ENCODE assay signal across 10 mouse cellular contexts in genomic region chr19:6415454-6415853, GRCm38 (mm10). TPM values are rescaled to one million over a fixed set of nuclear protein-coding genes. Genes with fewer than 3 reads are reported as not detected.
DNase-seq lines count a peak whose midpoint lies in the region; ATAC-seq lines count a peak whose summit lies in the region.
"Had no signal": no experiment of that assay in that cellular context is flagged by ENCODE, and none has a peak within 500 bp of the region (broad histone marks: within the 10 kb centered on the region; RNA-seq: fewer than 3 reads in every experiment).

No protein-coding gene starts in this region.

- H3K4me1 ChIP-seq in forebrain, embryonic 13.5 days: peaks cover 49% of the 10 kb centered on the region
- peaks cover 55% of the 10 kb centered on the region for H3K4me1 ChIP-seq in midbrain, embryonic 13.5 days (replicated peaks)

- H3K9ac ChIP-seq in forebrain, embryonic 13.5 days: peak overlapping the region; percentile 53
- peak overlapping the region; percentile 39 for H3K9ac ChIP-seq in midbrain, embryonic 13.5 days (replicated peaks)

- whole genome bisulfite sequencing in forebrain, embryonic 13.5 days: 51% methylated on average over 6 of the region's 6 CpGs
- 24% methylated on average over 6 of the region's 6 CpGs for WGBS in midbrain, embryonic 13.5 days

- intact Hi-C loops in gastrocnemius, postnatal 14 days (cut with DNase I; ENCODE audit: low total_unique reads): loop anchor here (5.0 kb wide), 1 partner anchor 37 kb away; no protein-coding TSS in a partner anchor

- no peaks in the 10 kb centered on the region for H3K9me3 ChIP-seq in forebrain, embryonic 13.5 days (replicated peaks)
- H3K9me3 ChIP-seq in midbrain, embryonic 13.5 days: no peaks in the 10 kb centered on the region
- H3K9me3 ChIP-seq: megakaryocyte, embryonic 14.5 days had no signal

- DNase-seq in kidney, adult 11 months: peak; percentile 17
- DNase-seq in kidney, adult 8-10 months: no peak
- DNase-seq in kidney, postnatal 36 days: peak; percentile 50 to 55
- DNase-seq in gastrocnemius, postnatal 14 days: no peak
- no peak for DNase-seq in embryo, embryonic 11 days
- DNase-seq in frontal cortex, postnatal 10 days (ENCODE audit: low spot score in 2 of 2): no peak
- DNase-seq: B cell, adult 2 months had no signal

- peaks cover 11% of the 10 kb centered on the region; the same call in 1 of the 2 replicates for H3K27me3 ChIP-seq in forebrain, embryonic 13.5 days
- H3K27me3 ChIP-seq in midbrain, embryonic 13.5 days: no peaks in the 10 kb centered on the region

- peak overlapping the region; percentile 88 for H3K27ac ChIP-seq in forebrain, embryonic 13.5 days
- H3K27ac ChIP-seq in midbrain, embryonic 13.5 days: peak overlapping the region; percentile 95

- H3K4me2 ChIP-seq in forebrain, embryonic 13.5 days: peak overlapping the region; percentile 44; the same call in 1 of the 2 replicates
- H3K4me2 ChIP-seq in midbrain, embryonic 13.5 days (replicated peaks): peak overlapping the region; percentile 41

- H3K4me3 ChIP-seq in forebrain, embryonic 13.5 days: no peak overlapping the region
- H3K4me3 ChIP-seq in midbrain, embryonic 13.5 days (replicated peaks): no peak overlapping the region
- H3K4me3 ChIP-seq: megakaryocyte, embryonic 14.5 days had no signal

- ATAC-seq in forebrain, embryonic 13.5 days: no peak
- ATAC-seq in midbrain, embryonic 13.5 days: no peak

- no peaks in the 10 kb centered on the region for H3K36me3 ChIP-seq in forebrain, embryonic 13.5 days (ENCODE audit: poor library complexity, severe bottlenecking)
- no peaks in the 10 kb centered on the region for H3K36me3 ChIP-seq in midbrain, embryonic 13.5 days

RNA-seq across cellular contexts. Expression of gene Nrxn2, which starts 3.1 kb away (rescaled TPM):
- 16.9 and 18.1 TPM in 2 replicates for polyA plus RNA-seq in forebrain, embryonic 13.5 days (2015; fragmentation: Nextera tagmentation; extraction: Ambion mirVana)
- polyA plus RNA-seq in midbrain, embryonic 13.5 days (2015; fragmentation: Nextera tagmentation; extraction: Ambion mirVana): 20.7 and 24.3 TPM in 2 replicates
- total RNA-seq in gastrocnemius, postnatal 14 days (2021): 1 to 10 TPM; 1.5 to 2.9 TPM

RNA-seq across cellular contexts. Expression of gene Rasgrp2, which starts 16.3 kb away (rescaled TPM):
- polyA plus RNA-seq in forebrain, embryonic 13.5 days (2015; fragmentation: Nextera tagmentation; extraction: Ambion mirVana): 21.1 and 25.1 TPM in 2 replicates
- polyA plus RNA-seq in midbrain, embryonic 13.5 days (2015; fragmentation: Nextera tagmentation; extraction: Ambion mirVana): 28.5 and 29.6 TPM in 2 replicates
- 10 to 100 TPM; 24.0 to 37.6 TPM for total RNA-seq in gastrocnemius, postnatal 14 days (2021)

RNA-seq across cellular contexts. Expression of gene Pygm, which starts 31.3 kb away (rescaled TPM):
- 2.0 and 2.1 TPM in 2 replicates for polyA plus RNA-seq in forebrain, embryonic 13.5 days (2015; fragmentation: Nextera tagmentation; extraction: Ambion mirVana)
- 1.9 and 2.2 TPM in 2 replicates for polyA plus RNA-seq in midbrain, embryonic 13.5 days (2015; fragmentation: Nextera tagmentation; extraction: Ambion mirVana)
- total RNA-seq in gastrocnemius, postnatal 14 days (2021): 1,000 to 10,000 TPM; 4,021 to 4,833 TPM

RNA-seq across cellular contexts. Expression of gene Sf1, which starts 52.0 kb away (rescaled TPM):
- 134 and 139 TPM in 2 replicates for polyA plus RNA-seq in forebrain, embryonic 13.5 days (2015; fragmentation: Nextera tagmentation; extraction: Ambion mirVana)
- polyA plus RNA-seq in midbrain, embryonic 13.5 days (2015; fragmentation: Nextera tagmentation; extraction: Ambion mirVana): 120 and 128 TPM in 2 replicates
- total RNA-seq in gastrocnemius, postnatal 14 days (2021): 10 to 100 TPM; 75.1 to 80.9 TPM

Comparison
In these comparisons a context has a peak if more than half of its experiments do, and no peak if none do; other contexts are left out.
1. DNase-seq: peak in kidney, adult 11 months (single experiment) and kidney, postnatal 36 days (2 of 2); none in kidney, adult 8-10 months (0 of 2), gastrocnemius, postnatal 14 days (single experiment), embryo, embryonic 11 days (single experiment) and frontal cortex, postnatal 10 days (0 of 2).